Mouse (Mus musculus): ENCODE measurements around the gene Tmem238. TPM values are rescaled to one million over a fixed set of nuclear protein-coding genes. Genes with fewer than 3 reads are reported as not detected.
A peak's percentile ranks its signal among the peaks of the same experiment; 100 is the strongest.
"Not testable (repeated sequence)": the region's sequence is repeated elsewhere in the genome, so short reads cannot be mapped to it uniquely, and the experiment has no call there.

The Tmem238 gene
- polyA plus RNA-seq (2014; fragmentation: Nextera tagmentation; extraction: Ambion mirVana), result 3.2 and 4.1 TPM in 2 replicates

DNA sequence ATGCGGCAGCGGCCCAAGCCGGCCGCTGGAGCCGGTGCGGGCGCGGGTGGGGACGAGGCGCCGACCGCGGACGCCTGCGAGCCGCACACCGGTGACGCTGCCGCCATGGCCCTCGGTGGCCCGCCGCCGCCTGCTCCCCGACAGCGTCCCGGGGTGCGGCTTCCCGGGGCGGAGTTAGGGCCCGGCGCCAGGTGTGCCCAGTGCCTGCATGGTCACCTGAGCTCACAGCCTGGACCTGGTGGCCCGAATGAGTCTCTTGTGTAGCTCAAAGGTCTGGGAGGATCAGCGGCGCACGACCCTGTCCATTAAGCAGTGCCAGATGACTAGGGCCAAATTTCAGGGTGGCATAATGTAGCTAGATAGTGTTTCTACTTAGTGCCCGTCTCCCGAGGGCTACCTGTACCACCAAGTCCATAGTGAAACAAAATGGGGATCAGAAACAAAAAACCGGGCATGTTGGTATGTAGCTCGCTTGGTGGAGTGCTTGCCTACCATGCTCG, at the start of gene Tmem238:
Gene Tmem238, minus strand, starts transcription at position 221 of the 500 bp plus-strand sequence.
- no peak for ATAC-seq (ENCODE audit: low FRiP score)
- H3K4me3 ChIP-seq (replicated peaks; ENCODE audit: low read length), result peak within 1 kb of the TSS; percentile 49
- H3K36me3 ChIP-seq (replicated peaks; ENCODE audit: control insufficient read depth, insufficient read depth), result peaks cover 8% of the 10 kb centered on the region
- 0 out of 2 replicates have a peak, but pooled peaks cover 8% of the 10 kb centered on the region for H3K27me3 ChIP-seq (ENCODE audit: control insufficient read depth, insufficient read depth, low read length)
- peaks cover 16% of the 10 kb centered on the region for H3K4me1 ChIP-seq (replicated peaks; ENCODE audit: control insufficient read depth, insufficient read depth, low read length)
- no peak for DNase-seq (ENCODE audit: low spot score)
- WGBS, result 9% methylated on average over 39 of the region's 40 CpGs
- H3K4me2 ChIP-seq (replicated peaks), result peak within 1 kb of the TSS; percentile 92
- peak within 1 kb of the TSS; percentile 67 for H3K9ac ChIP-seq
- peak within 1 kb of the TSS; percentile 40 for H3K27ac ChIP-seq
- H3K9me3 ChIP-seq (ENCODE audit: control insufficient read depth, low read length), result no peaks in the 10 kb centered on the region

DNA sequence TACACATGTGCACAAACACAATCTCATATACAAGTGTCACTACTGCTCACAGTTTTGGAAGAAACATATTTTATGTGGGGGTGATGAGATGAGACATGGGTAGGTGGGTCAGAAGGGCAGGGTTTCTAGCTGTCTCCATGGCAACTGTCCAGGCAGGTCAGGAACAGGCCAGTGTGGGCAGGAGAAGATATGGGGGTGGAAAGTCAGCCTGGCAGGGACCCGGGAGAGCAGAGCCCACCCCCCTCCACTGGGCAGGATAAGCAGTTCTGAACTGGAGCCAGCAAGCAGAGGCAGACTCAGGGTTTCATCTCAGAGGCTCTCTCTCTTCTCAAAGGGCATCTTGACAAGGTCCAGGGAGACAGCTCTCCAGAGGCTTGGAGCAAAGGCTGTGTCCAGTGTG, 48.2 kb upstream of the Tmem238 start:
- WGBS, result 14% methylated on average over 1 of the region's 1 CpGs
- H3K4me3 ChIP-seq (replicated peaks; ENCODE audit: low read length), result peak overlapping the region; percentile 57; the same call in 1 of the 2 replicates

DNA sequence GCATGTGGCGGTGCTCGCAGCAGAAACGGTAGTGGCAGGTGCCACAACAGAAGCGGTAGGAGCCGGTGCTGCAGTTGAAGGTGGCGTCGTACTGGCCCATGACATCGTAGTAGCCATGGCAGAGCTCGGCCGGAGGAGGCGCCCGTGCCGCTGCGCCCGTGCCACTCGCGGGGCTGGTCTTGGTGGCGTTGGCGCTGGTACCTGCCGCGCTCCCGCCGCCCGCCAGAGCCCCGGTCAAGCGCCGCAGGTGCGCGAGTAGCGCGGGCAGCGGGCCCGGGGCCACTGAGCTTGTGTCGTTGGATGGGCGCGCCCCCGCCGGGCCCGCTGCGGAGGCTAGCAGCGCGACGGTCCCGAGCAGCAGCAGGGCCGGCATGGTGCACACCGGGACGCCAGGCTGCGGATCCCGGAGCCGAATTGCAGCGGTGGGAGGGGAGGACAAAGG, 46.9 kb upstream of the Tmem238 start:
- Histone ChIP-seq H3K27me3 (ENCODE audit: control insufficient read depth, insufficient read depth, low read length) (peaks cover 13% of the 10 kb centered on the region), H3K36me3 (replicated peaks; ENCODE audit: control insufficient read depth, insufficient read depth) (peaks cover 8% of the 10 kb centered on the region; the same call in 1 of the 2 replicates), H3K4me3 (replicated peaks; ENCODE audit: low read length) (peak overlapping the region; percentile 57), H3K27ac (peak overlapping the region; percentile 93), H3K4me1 (replicated peaks; ENCODE audit: control insufficient read depth, insufficient read depth, low read length) (0 out of 2 replicates have a peak, but pooled peaks cover 3% of the 10 kb centered on the region), H3K4me2 (replicated peaks) (peak overlapping the region; percentile 84), H3K9me3 (ENCODE audit: control insufficient read depth, low read length) (no peaks in the 10 kb centered on the region), H3K9ac (peak overlapping the region; percentile 80)
- DNase-seq (ENCODE audit: low spot score) (peak; percentile 71), ATAC-seq (ENCODE audit: low FRiP score) (peak; percentile 91)
- WGBS, result under 1% methylated on average over 51 of the region's 51 CpGs

More for the DNA sequence above, 48.2 kb upstream of the Tmem238 start:
- Histone ChIP-seq H3K4me1 (replicated peaks; ENCODE audit: control insufficient read depth, insufficient read depth, low read length) (peaks cover 15% of the 10 kb centered on the region), H3K9me3 (ENCODE audit: control insufficient read depth, low read length) (no peaks in the 10 kb centered on the region), H3K27ac (no peak overlapping the region), H3K4me2 (replicated peaks) (no peak overlapping the region; the same call in 1 of the 2 replicates), H3K27me3 (ENCODE audit: control insufficient read depth, insufficient read depth, low read length) (peaks cover 6% of the 10 kb centered on the region), H3K36me3 (replicated peaks; ENCODE audit: control insufficient read depth, insufficient read depth) (0 out of 2 replicates have a peak, but pooled peaks cover 8% of the 10 kb centered on the region), H3K9ac (no peak overlapping the region)
- ATAC-seq (ENCODE audit: low FRiP score), result no peak
- DNase-seq (ENCODE audit: low spot score), result no peak

DNA sequence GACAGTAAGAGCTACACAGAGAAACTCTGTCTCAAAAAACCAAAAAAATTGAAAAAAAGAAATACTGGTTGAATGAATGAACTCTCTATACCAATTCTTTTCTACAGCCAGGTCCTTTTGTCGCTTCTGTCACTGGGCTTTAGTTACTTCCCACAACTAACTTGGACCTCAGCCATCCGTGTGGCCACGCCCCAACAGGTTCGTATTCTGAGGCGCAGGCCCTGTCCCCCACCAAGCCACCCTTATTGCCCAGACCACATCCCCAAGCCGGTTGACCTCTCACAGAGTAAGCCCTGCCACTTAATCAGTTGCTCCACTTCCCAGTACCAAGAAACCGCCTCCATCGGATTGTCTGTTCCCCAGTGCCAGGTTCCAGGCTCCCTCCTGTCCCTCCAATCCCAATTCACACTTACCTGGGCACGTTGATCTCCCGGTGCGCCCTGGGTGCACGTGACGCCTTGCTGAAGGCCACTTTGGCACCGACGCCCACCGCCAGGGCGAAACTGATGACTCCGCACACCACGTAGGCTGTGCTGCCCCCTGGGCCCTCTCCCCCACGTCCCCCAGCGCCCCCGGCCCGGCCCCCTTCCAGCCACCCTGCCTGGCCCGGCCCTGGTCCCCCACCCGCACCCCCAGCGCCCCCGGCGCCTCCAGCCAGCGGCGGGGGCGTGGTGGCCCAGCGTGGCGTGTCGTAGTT, 46.3 kb upstream of the Tmem238 start:
- H3K36me3 ChIP-seq (replicated peaks; ENCODE audit: control insufficient read depth, insufficient read depth), result peaks cover 8% of the 10 kb centered on the region; the same call in 1 of the 2 replicates
- H3K9ac ChIP-seq, result peak overlapping the region; percentile 80
- peaks cover 13% of the 10 kb centered on the region for H3K27me3 ChIP-seq (ENCODE audit: control insufficient read depth, insufficient read depth, low read length)
- H3K4me1 ChIP-seq (replicated peaks; ENCODE audit: control insufficient read depth, insufficient read depth, low read length), result 0 out of 2 replicates have a peak, but pooled peaks cover 3% of the 10 kb centered on the region
- peak; percentile 64 for ATAC-seq (ENCODE audit: low FRiP score)
- H3K4me3 ChIP-seq (replicated peaks; ENCODE audit: low read length), result peak overlapping the region; percentile 57
- no peaks in the 10 kb centered on the region for H3K9me3 ChIP-seq (ENCODE audit: control insufficient read depth, low read length)
- peak overlapping the region; percentile 84 for H3K4me2 ChIP-seq (replicated peaks)
- peak overlapping the region; percentile 93 for H3K27ac ChIP-seq
- no peak for DNase-seq (ENCODE audit: low spot score)
- 3% methylated on average over 33 of the region's 34 CpGs for WGBS

DNA sequence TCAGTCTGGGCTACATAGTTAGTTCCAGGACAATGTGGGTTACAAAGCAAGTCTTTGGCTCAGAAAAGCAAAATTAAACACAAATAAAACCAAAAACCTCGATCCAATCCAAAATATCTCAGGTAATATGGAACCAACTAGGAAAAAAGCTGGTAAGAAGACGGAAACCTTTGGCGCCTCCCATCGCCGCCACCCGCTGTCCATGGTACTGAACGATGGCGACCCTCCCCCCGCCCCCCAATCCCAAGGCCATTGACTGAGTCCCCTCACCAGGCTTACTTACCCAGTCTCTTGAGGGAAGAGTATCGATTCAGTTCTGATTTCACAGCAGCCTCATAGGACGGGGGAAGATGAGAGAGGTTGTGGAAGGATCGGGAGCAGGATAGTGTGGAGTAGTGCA, 41.0 kb upstream of the Tmem238 start:
- no peak for ATAC-seq (ENCODE audit: low FRiP score)
- H3K4me1 ChIP-seq (replicated peaks; ENCODE audit: control insufficient read depth, insufficient read depth, low read length), result no peaks in the 10 kb centered on the region
- no peak overlapping the region for H3K27ac ChIP-seq
- H3K27me3 ChIP-seq (ENCODE audit: control insufficient read depth, insufficient read depth, low read length), result peaks cover 13% of the 10 kb centered on the region
- DNase-seq (ENCODE audit: low spot score), result no peak
- H3K9me3 ChIP-seq (ENCODE audit: control insufficient read depth, low read length), result no peaks in the 10 kb centered on the region
- WGBS, result 9% methylated on average over 12 of the region's 12 CpGs
- H3K4me3 ChIP-seq (replicated peaks; ENCODE audit: low read length), result no peak overlapping the region
- no peak overlapping the region for H3K4me2 ChIP-seq (replicated peaks)
- peaks cover 43% of the 10 kb centered on the region for H3K36me3 ChIP-seq (replicated peaks; ENCODE audit: control insufficient read depth, insufficient read depth)
- H3K9ac ChIP-seq, result no peak overlapping the region

DNA sequence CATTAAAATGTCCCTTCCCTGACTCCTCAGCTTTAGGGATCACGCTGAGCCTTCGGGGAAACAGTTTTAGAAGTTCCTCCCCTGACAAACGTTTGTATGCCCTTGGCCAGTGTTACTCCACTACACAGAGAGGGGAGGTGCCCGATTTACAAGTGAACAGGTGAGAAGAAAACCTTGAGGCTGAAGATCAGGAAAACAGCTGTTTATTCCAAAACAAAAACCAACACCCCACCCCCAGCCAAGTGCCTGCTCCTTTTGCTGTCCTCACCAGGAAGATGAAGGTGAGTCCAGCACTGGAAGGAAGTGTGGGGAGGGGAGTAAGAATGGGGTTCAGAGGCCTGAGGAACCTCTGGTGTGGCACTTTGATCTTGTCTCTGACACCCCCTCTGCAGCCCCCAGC, 35.9 kb upstream of the Tmem238 start:
- ATAC-seq (ENCODE audit: low FRiP score), result no peak
- WGBS, result 60% methylated on average over 4 of the region's 4 CpGs

DNA sequence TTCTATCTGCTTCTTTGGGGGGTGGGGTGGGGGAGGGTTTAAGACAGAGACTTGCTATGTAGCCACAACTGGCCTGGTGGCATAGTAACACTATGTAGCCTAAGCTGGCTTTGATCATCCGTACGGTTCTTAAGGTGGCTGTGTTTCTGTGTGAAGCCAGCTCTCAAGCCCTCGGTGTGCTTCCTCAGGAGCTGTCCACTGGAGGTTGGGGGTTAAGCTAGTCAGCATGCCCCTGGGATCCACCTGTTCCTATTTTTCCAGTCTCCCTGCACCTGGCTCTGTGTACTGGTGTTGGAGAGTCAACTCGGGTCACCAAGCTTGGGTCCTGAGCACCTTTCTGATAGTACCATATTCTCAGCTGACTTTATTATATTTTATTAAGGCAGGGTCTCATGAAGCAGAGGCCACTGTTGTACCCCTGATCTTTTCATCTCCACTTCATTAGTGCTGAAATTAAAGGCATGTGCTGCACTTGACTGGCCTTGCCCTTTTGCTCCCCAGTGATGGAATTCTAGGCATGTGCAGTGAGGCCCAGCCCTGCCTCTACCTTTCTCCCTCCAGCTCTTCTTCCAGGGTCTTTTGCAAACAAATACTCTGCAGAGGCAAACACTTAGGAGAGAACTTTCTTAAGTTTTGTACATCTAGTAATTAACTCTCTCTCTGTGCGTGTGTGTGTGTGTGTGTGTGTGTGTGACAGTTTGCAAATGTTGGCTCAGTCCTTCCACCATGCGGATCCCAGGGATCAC, 32.9 kb upstream of the Tmem238 start:
- peaks cover 7% of the 10 kb centered on the region; the same call in 1 of the 2 replicates for H3K36me3 ChIP-seq (replicated peaks; ENCODE audit: control insufficient read depth, insufficient read depth)
- no peak overlapping the region for H3K27ac ChIP-seq
- no peak overlapping the region for H3K4me2 ChIP-seq (replicated peaks)
- no peaks in the 10 kb centered on the region for H3K9me3 ChIP-seq (ENCODE audit: control insufficient read depth, low read length)
- H3K4me1 ChIP-seq (replicated peaks; ENCODE audit: control insufficient read depth, insufficient read depth, low read length), result no peaks in the 10 kb centered on the region
- H3K27me3 ChIP-seq (ENCODE audit: control insufficient read depth, insufficient read depth, low read length), result no peaks in the 10 kb centered on the region
- no peak for DNase-seq (ENCODE audit: low spot score)
- H3K4me3 ChIP-seq (replicated peaks; ENCODE audit: low read length), result no peak overlapping the region
- no peak for ATAC-seq (ENCODE audit: low FRiP score)
- H3K9ac ChIP-seq, result no peak overlapping the region
- WGBS, result 74% methylated on average over 6 of the region's 6 CpGs

More for the DNA sequence above, 35.9 kb upstream of the Tmem238 start:
- peaks cover 35% of the 10 kb centered on the region for H3K36me3 ChIP-seq (replicated peaks; ENCODE audit: control insufficient read depth, insufficient read depth)
- DNase-seq (ENCODE audit: low spot score), result no peak
- H3K4me3 ChIP-seq (replicated peaks; ENCODE audit: low read length), result no peak overlapping the region
- H3K4me2 ChIP-seq (replicated peaks), result no peak overlapping the region
- H3K9ac ChIP-seq, result no peak overlapping the region
- H3K27ac ChIP-seq, result no peak overlapping the region
- H3K27me3 ChIP-seq (ENCODE audit: control insufficient read depth, insufficient read depth, low read length), result no peaks in the 10 kb centered on the region
- H3K4me1 ChIP-seq (replicated peaks; ENCODE audit: control insufficient read depth, insufficient read depth, low read length), result no peaks in the 10 kb centered on the region
- H3K9me3 ChIP-seq (ENCODE audit: control insufficient read depth, low read length), result no peaks in the 10 kb centered on the region

DNA sequence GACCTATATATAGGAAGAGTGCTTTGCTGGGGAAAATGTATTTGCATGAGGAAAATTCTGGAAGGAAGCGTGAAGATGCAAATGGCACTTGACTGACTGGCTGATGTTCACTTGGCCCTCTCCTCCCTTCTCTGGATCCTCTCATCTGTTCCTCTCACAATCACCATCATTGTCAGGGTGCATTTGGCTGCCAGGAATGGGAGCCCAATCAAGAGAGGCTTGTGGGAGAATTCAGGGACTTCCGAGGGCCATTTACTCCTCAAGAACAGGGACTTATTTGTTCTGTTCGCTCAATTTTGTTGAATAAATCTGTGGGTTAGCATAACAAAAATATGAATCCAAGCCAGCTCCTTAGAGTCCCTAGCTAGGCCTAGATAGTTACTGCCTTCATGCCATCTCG, 32.2 kb upstream of the Tmem238 start:
- no peaks in the 10 kb centered on the region for H3K9me3 ChIP-seq (ENCODE audit: control insufficient read depth, low read length)
- H3K4me1 ChIP-seq (replicated peaks; ENCODE audit: control insufficient read depth, insufficient read depth, low read length), result no peaks in the 10 kb centered on the region
- no peak for DNase-seq (ENCODE audit: low spot score)
- no peak overlapping the region for H3K27ac ChIP-seq
- H3K4me3 ChIP-seq (replicated peaks; ENCODE audit: low read length), result no peak overlapping the region
- H3K4me2 ChIP-seq (replicated peaks), result no peak overlapping the region
- WGBS, result 86% methylated on average over 4 of the region's 4 CpGs
- H3K27me3 ChIP-seq (ENCODE audit: control insufficient read depth, insufficient read depth, low read length), result no peaks in the 10 kb centered on the region
- H3K36me3 ChIP-seq (replicated peaks; ENCODE audit: control insufficient read depth, insufficient read depth), result 0 out of 2 replicates have a peak, but pooled peaks cover 3% of the 10 kb centered on the region
- ATAC-seq (ENCODE audit: low FRiP score), result no peak
- no peak overlapping the region for H3K9ac ChIP-seq

DNA sequence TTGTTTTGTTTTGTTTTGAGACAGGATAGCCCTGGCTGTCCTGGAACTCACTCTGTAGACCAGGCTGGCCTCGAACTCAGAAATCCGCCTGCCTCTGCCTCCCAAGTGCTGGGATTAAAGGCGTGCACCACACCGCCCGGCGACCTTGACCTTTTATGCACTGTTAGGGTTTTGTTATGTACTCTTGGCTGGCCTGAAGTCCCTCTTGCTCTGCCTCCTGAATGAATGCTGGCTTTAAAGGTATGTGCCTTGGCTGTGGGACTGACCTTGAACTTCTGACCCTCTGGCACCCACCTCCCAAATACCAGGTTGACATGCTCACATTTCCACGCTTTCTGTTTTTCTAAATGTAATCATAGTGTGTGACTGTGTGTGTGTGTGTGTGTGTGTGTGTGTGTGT, 31.5 kb upstream of the Tmem238 start:
- H3K36me3 ChIP-seq (replicated peaks; ENCODE audit: control insufficient read depth, insufficient read depth); ATAC-seq (ENCODE audit: low FRiP score); H3K9ac ChIP-seq; H3K4me3 ChIP-seq (replicated peaks; ENCODE audit: low read length); DNase-seq (ENCODE audit: low spot score); H3K9me3 ChIP-seq (ENCODE audit: control insufficient read depth, low read length); H3K27me3 ChIP-seq (ENCODE audit: control insufficient read depth, insufficient read depth, low read length); H3K27ac ChIP-seq; H3K4me1 ChIP-seq (replicated peaks; ENCODE audit: control insufficient read depth, insufficient read depth, low read length); H3K4me2 ChIP-seq (replicated peaks): not testable (repeated sequence)
- WGBS, result 91% methylated on average over 7 of the region's 7 CpGs
